Mouse (Mus musculus) forebrain, postnatal 0 days (tissue): Measurements from ENCODE around the gene Bdh2. TPM values are rescaled to one million over a fixed set of nuclear protein-coding genes. Genes with fewer than 3 reads are reported as not detected.

Source experiments
- ATAC-seq: fragments of 200-750 bp; cut with Nextera tagmentation; 2 replicates; pipeline ENCODE4 v1.8.0; 2017; ENCODE audit warnings: mild to moderate bottlenecking, moderate library complexity
- DNase-seq: peaks from one replicate; pipeline ENCODE4 v3.0.0-alpha.2; 2015
- H3K27ac ChIP-seq: fragments of 300-500 bp; sonication (generic); 2 replicates; pipeline ENCODE4 v1.5.1; 2014; ENCODE audit warnings: low read depth, mild to moderate bottlenecking, antibody characterized with exemption, low read length, moderate library complexity, mixed read lengths
- H3K27me3 ChIP-seq: fragments of 300-500 bp; sonication (generic); 2 replicates; pipeline ENCODE4 v1.6.1; 2014; ENCODE audit warnings: mild to moderate bottlenecking, low read length, mixed read lengths; ENCODE audit not compliant: insufficient read depth
- H3K36me3 ChIP-seq: fragments of 300-500 bp; sonication (generic); 2 replicates; pipeline ENCODE4 v1.6.1; 2014; ENCODE audit warnings: mild to moderate bottlenecking, moderate library complexity; ENCODE audit not compliant: insufficient read depth
- H3K4me1 ChIP-seq: fragments of 300-500 bp; sonication (generic); 2 replicates; pipeline ENCODE4 v1.6.1; 2014; ENCODE audit warnings: antibody characterized with exemption; ENCODE audit not compliant: insufficient read depth
- H3K4me2 ChIP-seq: fragments of 300-500 bp; sonication (generic); 2 replicates; pipeline ENCODE4 v1.6.1; 2014; ENCODE audit warnings: low read depth, mild to moderate bottlenecking, moderate library complexity
- H3K4me3 ChIP-seq: fragments of 300-500 bp; sonication (generic); 2 replicates; pipeline ENCODE4 v1.5.1; 2014; ENCODE audit warnings: low read depth, low read length, mixed read lengths
- H3K9ac ChIP-seq: fragments of 300-500 bp; sonication (generic); 2 replicates; pipeline ENCODE4 v1.6.1; 2014; ENCODE audit warnings: mild to moderate bottlenecking
- H3K9me3 ChIP-seq: fragments of 300-500 bp; sonication (generic); 2 replicates; pipeline ENCODE4 v1.6.1; 2016; ENCODE audit warnings: low read length
- CTCF ChIP-seq: sonication (generic); IDR thresholded peaks from 2 replicates; pipeline ENCODE4 v1.5.1; 2016; ENCODE audit warnings: antibody characterized with exemption, control low read depth, low read depth
- WGBS: fragments of 180-500 bp; shearing (Covaris S2); extraction: QIAGEN DNeasy Blood & Tissue Kit; methylation state at CpG from one replicate; pipeline ENCODE4 v1.1.7; 2014; 5-methylcytosine and 5-hydroxymethylcytosine counted together
- polyA plus RNA-seq: library from polyadenylated mRNA; unstranded; fragments of >200 nt; fragmentation: Nextera tagmentation; extraction: Ambion mirVana; gene quantifications from 2 replicates; pipeline ENCODE4 v1.2.1, GENCODE M21; 2015
- total RNA-seq: library from RNA; depleted of rRNA; stranded (reverse); fragments of >200 nt; gene quantifications from 2 replicates; pipeline ENCODE4 v1.2.3, GENCODE M21; 2014; rRNA removed

Gene Bdh2
- total and polyA plus RNA-seq, 2 experiments from 2014 or later, result 3.1 to 5.1 TPM

DNA sequence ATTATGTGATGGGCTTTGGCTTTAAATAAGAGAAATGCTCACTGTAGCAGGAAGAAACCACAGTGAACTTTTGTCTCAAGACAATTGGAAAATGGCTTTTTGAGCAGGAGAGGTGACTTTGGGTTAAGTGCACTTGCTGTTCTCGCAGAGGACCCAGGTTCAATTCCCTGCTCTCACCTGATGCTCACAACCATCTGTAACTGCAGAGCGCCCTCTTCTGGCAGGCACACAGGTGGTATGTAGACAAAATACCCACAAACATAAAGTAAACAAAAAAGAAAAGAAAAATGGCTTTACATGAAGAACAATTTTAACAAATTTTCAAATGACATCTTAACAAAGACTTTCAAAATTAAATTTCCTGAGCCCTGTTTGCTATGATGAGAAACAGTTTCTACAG is 46.6 kb downstream of the Bdh2 start:
- no peak overlapping the region for H3K4me3 ChIP-seq
- 64% methylated on average over 2 of the region's 2 CpGs for WGBS
- no peaks in the 10 kb centered on the region for H3K4me1 ChIP-seq
- DNase-seq, result no peak
- no peaks in the 10 kb centered on the region for H3K27me3 ChIP-seq
- H3K27ac ChIP-seq, result no peak overlapping the region
- H3K9ac ChIP-seq, result no peak overlapping the region
- no peak overlapping the region for H3K4me2 ChIP-seq
- ATAC-seq, result no peak
- TF ChIP-seq CTCF, result peak; percentile 12; the same call in 1 of the 2 replicates
- no peaks in the 10 kb centered on the region for H3K9me3 ChIP-seq
- H3K36me3 ChIP-seq, result no peaks in the 10 kb centered on the region

DNA sequence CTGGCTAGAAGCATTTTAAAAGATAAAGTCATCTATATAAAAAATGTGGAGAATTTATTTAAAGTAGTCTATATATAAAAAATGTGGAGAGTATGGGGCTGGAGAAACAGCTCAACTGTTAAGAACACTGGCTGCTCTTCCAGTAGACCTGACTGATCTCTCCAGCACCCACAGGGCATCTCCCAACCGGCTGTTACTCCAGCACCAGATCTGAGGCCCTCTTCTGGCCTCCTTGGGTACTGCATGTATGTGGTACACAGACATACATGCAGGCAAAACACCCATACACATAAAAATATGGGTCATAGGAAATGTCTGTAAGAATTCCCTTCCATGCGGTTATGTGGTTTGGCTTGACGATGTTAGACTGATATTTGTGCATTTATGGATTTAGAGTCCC is 47.5 kb downstream of the Bdh2 start:
- WGBS, result 39% methylated on average over 3 of the region's 3 CpGs
- peak; percentile 50 for TF ChIP-seq CTCF
- no peak for ATAC-seq
- H3K36me3 ChIP-seq, result no peaks in the 10 kb centered on the region
- H3K27me3 ChIP-seq, result no peaks in the 10 kb centered on the region
- no peak overlapping the region for H3K4me2 ChIP-seq
- no peak overlapping the region for H3K27ac ChIP-seq
- no peak overlapping the region for H3K4me3 ChIP-seq
- no peak overlapping the region for H3K9ac ChIP-seq
- H3K4me1 ChIP-seq, result no peaks in the 10 kb centered on the region
- DNase-seq, result no peak
- H3K9me3 ChIP-seq, result no peaks in the 10 kb centered on the region

DNA sequence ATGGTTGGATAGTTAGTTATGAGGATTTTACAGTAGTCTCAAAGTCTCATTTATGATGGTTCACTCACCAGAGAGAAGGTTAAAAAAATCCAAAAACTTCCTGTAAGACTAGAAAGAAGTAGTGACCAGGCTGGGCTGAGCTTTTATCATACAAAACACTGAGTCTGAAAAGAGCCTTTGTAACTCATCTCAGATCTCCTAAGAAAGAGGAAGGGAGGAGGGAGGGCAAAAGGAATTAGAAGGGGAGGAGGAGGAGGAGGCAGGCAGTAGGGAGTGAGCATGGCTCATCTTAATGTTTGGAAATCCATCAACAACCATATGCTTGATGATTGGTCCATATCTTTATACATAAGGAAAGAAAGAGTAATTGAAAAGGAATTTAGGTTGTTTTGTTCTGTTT is 51.7 kb downstream of the Bdh2 start:
- no peak overlapping the region for H3K4me3 ChIP-seq
- H3K27ac ChIP-seq, result no peak overlapping the region
- no peaks in the 10 kb centered on the region for H3K27me3 ChIP-seq
- DNase-seq (no peak), ATAC-seq (no peak)
- no peak overlapping the region for H3K4me2 ChIP-seq
- no peaks in the 10 kb centered on the region for H3K36me3 ChIP-seq
- no peaks in the 10 kb centered on the region for H3K4me1 ChIP-seq
- no peaks in the 10 kb centered on the region for H3K9me3 ChIP-seq
- no peak overlapping the region for H3K9ac ChIP-seq
- TF ChIP-seq CTCF, result no peak

DNA sequence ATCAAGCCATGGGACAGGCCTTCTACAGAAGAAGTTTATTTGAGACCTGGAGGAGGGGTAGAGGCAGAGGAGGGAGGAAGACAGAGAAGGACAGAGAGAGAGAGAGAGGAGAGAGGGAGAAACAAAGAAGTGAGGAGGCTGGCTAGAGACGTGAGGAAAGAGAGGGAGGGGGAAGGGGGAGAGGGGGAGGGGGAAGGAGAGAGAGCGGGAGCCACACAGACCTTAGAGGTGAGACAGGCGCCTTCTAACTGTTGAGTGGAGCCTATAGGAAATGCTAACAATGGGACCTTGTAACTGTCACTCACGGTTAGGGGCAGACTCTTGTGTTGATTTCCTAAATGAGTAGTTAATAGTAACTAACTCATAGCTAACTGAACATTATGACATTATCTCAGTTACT is 52.7 kb downstream of the Bdh2 start:
- Histone ChIP-seq H3K4me3 (no peak overlapping the region), H3K4me1 (no peaks in the 10 kb centered on the region), H3K27me3 (no peaks in the 10 kb centered on the region), H3K27ac (no peak overlapping the region), H3K4me2 (no peak overlapping the region), H3K36me3 (no peaks in the 10 kb centered on the region), H3K9me3 (no peaks in the 10 kb centered on the region), H3K9ac (no peak overlapping the region)
- no peak for TF ChIP-seq CTCF
- ATAC-seq (no peak), DNase-seq (no peak)
- 46% methylated on average over 4 of the region's 4 CpGs for WGBS

DNA sequence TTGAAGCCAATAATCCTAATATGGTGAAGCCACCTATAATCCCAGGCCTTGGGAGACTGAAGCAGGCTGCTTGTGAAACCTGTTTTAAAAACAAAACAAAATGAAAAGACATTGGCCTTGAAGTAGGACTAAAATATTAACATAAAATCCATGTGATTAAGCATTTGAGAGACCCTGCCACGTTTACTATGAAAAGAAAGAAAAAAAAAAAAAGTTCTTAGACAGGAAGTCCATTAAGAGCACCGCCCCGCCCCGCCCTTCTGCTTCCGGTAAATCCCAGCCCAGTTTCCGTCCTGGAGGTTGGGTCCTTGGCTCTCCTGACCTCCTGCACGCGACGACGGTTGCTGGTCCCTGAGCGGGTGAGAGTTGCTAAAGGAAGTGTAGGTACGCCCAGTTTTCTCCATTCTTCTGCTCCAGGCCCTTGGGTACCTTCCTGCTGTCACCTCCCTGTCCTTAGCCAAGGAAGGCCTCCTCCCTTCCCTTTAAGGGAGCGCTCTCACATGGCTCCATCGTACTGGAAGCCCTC is 66.8 kb downstream of the Bdh2 start, which contains the start of gene Slc9b1:
TSS of gene Slc9b1 (plus strand) at position 291 of the 526 bp plus-strand sequence.
- H3K9ac ChIP-seq, result no peak within 1 kb of the TSS
- H3K27me3 ChIP-seq, result no peaks in the 10 kb centered on the region
- WGBS, result 85% methylated on average over 14 of the region's 14 CpGs
- no peak for DNase-seq
- TF ChIP-seq CTCF, result no peak
- no peak within 1 kb of the TSS for H3K4me2 ChIP-seq
- H3K4me3 ChIP-seq, result no peak within 1 kb of the TSS
- ATAC-seq, result no peak
- no peaks in the 10 kb centered on the region for H3K9me3 ChIP-seq
- no peaks in the 10 kb centered on the region for H3K4me1 ChIP-seq
- no peaks in the 10 kb centered on the region for H3K36me3 ChIP-seq
- no peak within 1 kb of the TSS for H3K27ac ChIP-seq

DNA sequence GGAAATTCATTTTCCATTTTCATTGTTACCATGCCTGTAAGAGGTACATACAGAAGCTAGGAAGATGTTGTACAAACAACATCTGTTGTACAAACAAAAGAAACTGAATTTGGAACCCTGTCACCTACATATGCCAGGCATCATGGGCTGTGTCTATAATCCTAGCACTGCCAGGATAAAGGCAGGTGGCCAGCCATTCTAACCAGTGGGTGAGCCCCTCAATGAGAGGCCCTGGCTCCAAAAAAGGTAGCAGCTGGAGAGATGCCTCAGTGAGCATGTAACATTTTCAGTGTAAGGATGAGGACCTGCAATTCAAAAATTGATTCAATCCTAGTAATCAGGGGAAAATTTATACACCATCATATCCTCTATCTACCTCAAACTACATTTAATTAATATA is 68.0 kb downstream of the Bdh2 start:
- TF ChIP-seq CTCF, result no peak
- Histone ChIP-seq H3K4me3 (no peak overlapping the region), H3K4me2 (no peak overlapping the region), H3K4me1 (no peaks in the 10 kb centered on the region), H3K9ac (no peak overlapping the region), H3K27me3 (no peaks in the 10 kb centered on the region), H3K27ac (no peak overlapping the region), H3K9me3 (no peaks in the 10 kb centered on the region), H3K36me3 (no peaks in the 10 kb centered on the region)
- DNase-seq (no peak), ATAC-seq (no peak)

DNA sequence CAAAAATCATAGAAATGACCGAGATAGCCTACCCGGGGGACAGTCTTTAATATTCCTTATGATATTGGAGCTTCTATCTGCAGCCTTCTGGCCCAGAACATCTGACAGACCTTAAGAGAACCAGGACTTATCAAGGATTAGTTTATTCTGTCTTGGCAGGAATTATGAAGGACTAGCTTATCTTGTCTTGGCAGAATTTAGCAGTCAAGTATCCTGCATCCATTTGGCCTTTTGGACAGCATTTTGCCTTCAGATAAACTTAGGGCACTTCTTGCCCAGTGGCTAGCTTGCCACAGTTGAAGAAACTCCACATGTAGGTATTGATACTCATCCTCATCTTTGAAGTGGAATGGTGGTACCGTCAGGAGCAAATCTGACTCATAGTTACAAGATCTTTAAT is 70.8 kb downstream of the Bdh2 start:
- H3K4me2 ChIP-seq, result no peak overlapping the region
- H3K9me3 ChIP-seq, result no peaks in the 10 kb centered on the region
- H3K4me1 ChIP-seq, result no peaks in the 10 kb centered on the region
- no peaks in the 10 kb centered on the region for H3K27me3 ChIP-seq
- ATAC-seq, result no peak
- no peak overlapping the region for H3K27ac ChIP-seq
- no peak overlapping the region for H3K9ac ChIP-seq
- H3K36me3 ChIP-seq, result no peaks in the 10 kb centered on the region
- 96% methylated on average over 3 of the region's 3 CpGs for WGBS
- TF ChIP-seq CTCF, result no peak
- no peak overlapping the region for H3K4me3 ChIP-seq
- DNase-seq, result no peak

Other genes starting within 250 kb of the Bdh2 start
- gene Cenpe, start 68.7 kb upstream of the Bdh2 start, total RNA-seq, result 2.2 and 6.9 TPM in 2 replicates
- gene Cenpe, start 68.7 kb upstream of the Bdh2 start, polyA plus RNA-seq, result 1.8 and 2.7 TPM in 2 replicates
- 2.6 and 3.6 TPM in 2 replicates for gene Slc9b2, start 26.5 kb downstream of the Bdh2 start, total RNA-seq
- 1.8 and 2.3 TPM in 2 replicates for gene Slc9b2, start 26.5 kb downstream of the Bdh2 start, polyA plus RNA-seq
- not detected in 2 replicates for gene Slc9b1, start 66.8 kb downstream of the Bdh2 start, total RNA-seq
- gene Slc9b1, start 66.8 kb downstream of the Bdh2 start, polyA plus RNA-seq, result not detected in 2 replicates
- 29.0 and 41.5 TPM in 2 replicates for gene Cisd2, start 142.7 kb downstream of the Bdh2 start, total RNA-seq
- 29.7 and 41.1 TPM in 2 replicates for gene Cisd2, start 142.7 kb downstream of the Bdh2 start, polyA plus RNA-seq
- 483 and 607 TPM in 2 replicates for gene Ube2d3, start 156.9 kb downstream of the Bdh2 start, total RNA-seq
- 333 and 341 TPM in 2 replicates for gene Ube2d3, start 156.9 kb downstream of the Bdh2 start, polyA plus RNA-seq
- 5.8 and 7.2 TPM in 2 replicates for gene Manba, start 204.4 kb downstream of the Bdh2 start, total RNA-seq
- gene Manba, start 204.4 kb downstream of the Bdh2 start, polyA plus RNA-seq, result 4.6 and 4.7 TPM in 2 replicates